Mouse (Mus musculus): ENCODE results near the gene Amotl1.

DNA sequence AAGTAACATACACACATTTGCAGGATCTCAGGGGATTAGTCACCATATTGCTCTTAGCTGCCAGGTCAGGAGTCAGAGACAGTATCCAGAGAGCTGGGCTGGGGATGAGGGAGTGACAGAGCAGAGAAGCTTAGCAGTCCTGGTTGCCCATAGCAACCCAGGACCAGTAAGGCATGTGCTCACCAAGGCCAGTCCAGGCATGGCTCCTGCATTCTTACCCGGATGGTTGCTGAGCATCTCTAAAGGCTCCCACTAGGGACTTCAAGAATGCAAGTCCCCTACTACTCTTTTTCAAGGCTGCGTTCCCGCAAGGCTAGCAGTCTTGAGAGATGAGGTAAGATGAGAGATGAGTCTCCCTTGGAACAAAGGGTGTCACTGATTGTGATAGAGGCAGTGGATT, 112.6 kb downstream of the Amotl1 start:
- TF ChIP-seq GATA1 (IDR thresholded peaks at IDR 0.05; ENCODE audit: borderline replicate concordance, low read length), result no peak
- no peak for TF ChIP-seq FLI1 (IDR thresholded peaks at IDR 0.05; ENCODE audit: low read length)
